Mouse (Mus musculus) midbrain, embryonic 15.5 days (tissue): ENCODE measurements around the gene Tubd1. TPM values are rescaled to one million over a fixed set of nuclear protein-coding genes. Genes with fewer than 3 reads are reported as not detected.
A peak's percentile ranks its signal among the peaks of the same experiment; 100 is the strongest.

ENCODE experiments used
- ATAC-seq: fragments of 200-750 bp; cut with Nextera tagmentation; replicated peaks from 2 replicates; pipeline ENCODE4 v1.8.0; 2017; ENCODE audit warnings: moderate TSS enrichment
- H3K27ac ChIP-seq: fragments of 300-500 bp; sonication (generic); 2 replicates; pipeline ENCODE4 v1.5.1; 2015; ENCODE audit warnings: mild to moderate bottlenecking, inconsistent platforms
- H3K27me3 ChIP-seq: fragments of 300-500 bp; sonication (generic); replicated peaks from 2 replicates; pipeline ENCODE4 v1.6.1; 2015; ENCODE audit warnings: inconsistent platforms
- H3K36me3 ChIP-seq: fragments of 300-500 bp; sonication (generic); replicated peaks from 2 replicates; pipeline ENCODE4 v1.6.1; 2015; ENCODE audit warnings: inconsistent platforms
- H3K4me1 ChIP-seq: fragments of 300-500 bp; sonication (generic); 2 replicates; pipeline ENCODE4 v1.6.1; 2015; ENCODE audit warnings: inconsistent platforms
- H3K4me2 ChIP-seq: fragments of 300-500 bp; sonication (generic); 2 replicates; pipeline ENCODE4 v1.6.1; 2015; ENCODE audit warnings: inconsistent platforms, mild to moderate bottlenecking, moderate library complexity
- H3K4me3 ChIP-seq: fragments of 300-500 bp; sonication (generic); 2 replicates; pipeline ENCODE4 v1.5.1; 2015; ENCODE audit warnings: mild to moderate bottlenecking, inconsistent platforms
- H3K9ac ChIP-seq: fragments of 300-500 bp; sonication (generic); 2 replicates; pipeline ENCODE4 v1.6.1; 2015; ENCODE audit warnings: mild to moderate bottlenecking, inconsistent platforms
- H3K9me3 ChIP-seq: fragments of 300-500 bp; sonication (generic); 2 replicates; pipeline ENCODE4 v1.6.1; 2016; ENCODE audit warnings: inconsistent platforms
- WGBS: fragments of 180-500 bp; shearing (Covaris S2); methylation state at CpG from one replicate; pipeline ENCODE4 v1.1.7; 2015; ENCODE audit warnings: mixed read lengths; 5-methylcytosine and 5-hydroxymethylcytosine counted together
- polyA plus RNA-seq: library from polyadenylated mRNA; unstranded; fragments of >200 nt; fragmentation: Nextera tagmentation; extraction: Ambion mirVana; gene quantifications from 2 replicates; pipeline ENCODE4 v1.2.1, GENCODE M21; 2015

Tubd1 gene
- polyA plus RNA-seq, 1 experiment from 2014 or later: 6.9 TPM

DNA sequence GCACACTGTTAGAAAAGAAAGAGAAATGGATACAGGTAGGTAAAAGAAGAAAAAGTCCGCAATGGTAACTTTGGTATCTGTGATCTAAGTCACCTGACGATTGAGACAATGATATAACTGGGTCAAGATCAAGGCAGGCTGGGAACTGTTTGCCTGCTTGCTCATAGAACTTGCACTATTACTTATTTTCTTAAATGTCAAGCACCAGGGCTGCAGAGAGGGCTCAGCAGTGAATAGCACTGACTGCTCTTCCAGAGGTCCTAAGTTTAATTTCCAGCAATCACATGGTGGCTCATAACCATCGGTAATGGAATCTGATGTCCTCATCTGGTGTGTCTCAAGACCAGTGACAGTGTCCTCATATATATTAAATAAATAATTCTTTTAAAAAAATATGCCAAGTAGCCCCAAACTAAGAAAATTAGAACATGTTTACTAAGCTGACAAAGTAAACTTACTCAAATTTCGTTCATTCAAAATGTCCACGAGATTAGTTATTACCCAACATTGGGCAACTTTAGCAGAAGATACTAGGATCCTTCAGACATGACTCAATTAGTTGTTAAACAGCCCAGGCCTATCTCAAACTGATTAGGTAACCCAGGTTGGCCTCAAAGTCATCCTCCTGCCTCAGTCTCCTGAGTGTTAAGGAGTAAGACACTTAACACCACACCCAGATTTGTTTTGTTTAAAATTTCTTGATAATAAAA lies 10.4 kb upstream of the Tubd1 start:
- Histone ChIP-seq H3K27me3 (no peaks in the 10 kb centered on the region), H3K27ac (no peak overlapping the region), H3K36me3 (peaks cover 8% of the 10 kb centered on the region; the same call in 1 of the 2 replicates), H3K9ac (no peak overlapping the region), H3K4me2 (no peak overlapping the region), H3K4me3 (no peak overlapping the region), H3K4me1 (no peaks in the 10 kb centered on the region), H3K9me3 (no peaks in the 10 kb centered on the region)
- 95% methylated on average over 5 of the region's 5 CpGs for WGBS
- no peak for ATAC-seq

DNA sequence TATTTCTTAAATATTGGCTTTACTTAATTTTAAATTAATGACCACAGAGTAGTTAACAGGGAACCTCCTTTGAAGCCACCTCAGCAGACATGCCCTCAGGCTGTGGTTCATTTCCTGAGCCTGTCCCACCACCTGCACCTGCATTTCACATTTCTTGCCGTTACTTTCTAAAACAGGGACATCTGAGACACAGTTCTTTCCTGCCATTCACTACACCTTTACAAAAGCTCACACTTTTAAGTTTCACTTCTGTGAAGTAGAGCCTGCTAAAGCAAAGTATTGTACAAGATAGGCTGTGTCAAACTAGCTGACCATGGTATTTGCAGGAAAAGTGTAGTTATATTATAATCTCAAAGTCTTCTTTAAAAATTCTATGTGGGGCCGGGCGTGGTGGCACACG lies 6.0 kb upstream of the Tubd1 start:
- Histone ChIP-seq H3K9me3 (no peaks in the 10 kb centered on the region), H3K27ac (no peak overlapping the region), H3K9ac (no peak overlapping the region), H3K4me3 (no peak overlapping the region), H3K27me3 (no peaks in the 10 kb centered on the region), H3K36me3 (peaks cover 5% of the 10 kb centered on the region; the same call in 1 of the 2 replicates), H3K4me2 (no peak overlapping the region), H3K4me1 (peaks cover 16% of the 10 kb centered on the region)
- no peak for ATAC-seq
- WGBS: 96% methylated on average over 4 of the region's 4 CpGs

DNA sequence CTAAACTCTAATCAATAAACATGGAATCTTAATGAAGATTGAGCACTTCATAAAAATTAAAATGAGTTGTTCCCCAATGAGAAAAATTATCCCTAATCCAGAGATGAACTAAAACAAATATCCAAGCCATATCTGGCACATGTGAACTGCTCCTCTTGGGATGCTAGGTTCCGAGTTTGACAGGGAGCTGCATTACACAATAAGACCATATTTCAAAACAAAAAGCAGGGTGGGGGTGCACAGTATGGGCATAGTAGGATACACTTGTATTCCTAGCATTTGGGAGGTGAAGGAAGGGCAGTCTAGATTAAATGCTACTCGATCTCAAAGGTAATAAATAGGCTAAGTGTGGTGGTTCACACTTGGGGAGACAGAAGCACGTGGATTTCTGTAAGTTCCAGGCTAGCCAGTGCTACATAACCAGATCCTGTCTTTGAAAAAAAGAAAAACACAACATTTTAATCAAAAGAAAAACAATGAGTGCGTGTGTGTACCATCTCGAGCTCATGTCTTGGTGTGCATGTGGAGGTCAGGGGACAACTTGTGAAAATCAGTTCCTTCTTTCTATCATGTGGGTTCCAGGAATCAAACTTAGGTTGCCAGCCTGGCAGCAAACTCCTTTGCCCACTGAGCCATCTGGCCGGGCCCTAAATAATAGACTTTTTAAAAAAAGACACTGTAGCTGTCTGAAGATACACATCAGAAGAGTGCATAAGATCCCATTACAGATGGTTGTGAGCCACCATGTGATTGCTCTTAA lies 4.9 kb upstream of the Tubd1 start:
- Histone ChIP-seq H3K27ac (no peak overlapping the region), H3K27me3 (no peaks in the 10 kb centered on the region), H3K4me3 (no peak overlapping the region), H3K9ac (no peak overlapping the region), H3K36me3 (no peaks in the 10 kb centered on the region), H3K4me1 (peaks cover 17% of the 10 kb centered on the region), H3K9me3 (no peaks in the 10 kb centered on the region), H3K4me2 (no peak overlapping the region)
- WGBS: 94% methylated on average over 6 of the region's 6 CpGs
- ATAC-seq: no peak

DNA sequence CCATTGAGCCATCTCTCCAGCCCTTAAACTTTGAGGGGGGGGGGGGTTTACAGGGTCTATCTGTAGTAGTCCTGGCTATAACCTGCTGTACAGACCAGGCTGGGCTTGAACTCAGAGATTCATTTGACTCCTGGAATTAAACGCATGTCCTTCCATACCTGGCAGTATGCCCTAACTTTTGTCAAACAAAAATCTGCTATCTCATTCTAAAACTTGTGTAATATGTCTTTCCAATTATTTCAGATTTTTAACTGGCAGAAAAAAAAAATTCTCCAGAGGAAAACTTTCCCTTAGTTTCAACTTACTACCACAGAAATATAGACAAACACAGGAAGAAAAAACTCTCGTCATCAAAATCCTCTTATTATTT lies 4.3 kb upstream of the Tubd1 start:
- Histone ChIP-seq H3K27ac (no peak overlapping the region), H3K4me1 (peaks cover 21% of the 10 kb centered on the region), H3K27me3 (no peaks in the 10 kb centered on the region), H3K9me3 (no peaks in the 10 kb centered on the region), H3K9ac (no peak overlapping the region), H3K4me2 (no peak overlapping the region), H3K36me3 (no peaks in the 10 kb centered on the region), H3K4me3 (no peak overlapping the region)
- 91% methylated on average over 2 of the region's 2 CpGs for WGBS
- no peak for ATAC-seq

DNA sequence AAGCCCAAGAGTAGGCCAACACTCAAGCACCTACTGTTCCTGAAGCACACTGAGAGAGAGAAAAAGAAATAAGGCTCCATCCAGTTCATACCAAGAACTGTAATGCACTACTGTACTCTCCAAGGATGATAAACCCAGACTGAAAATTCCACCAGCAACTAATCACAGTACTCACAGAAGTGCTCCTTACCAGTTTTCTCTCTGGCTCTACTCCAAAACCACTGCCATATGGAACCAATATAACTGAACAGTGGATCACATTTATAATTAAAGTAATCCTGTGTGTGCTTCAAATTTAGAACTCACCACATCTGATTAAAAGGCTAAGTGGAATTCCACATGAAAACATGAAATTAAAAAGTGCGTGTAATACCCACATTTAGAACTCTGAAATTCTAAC lies 1.9 kb upstream of the Tubd1 start:
- WGBS: 97% methylated on average over 1 of the region's 1 CpGs
- Histone ChIP-seq H3K4me3 (no peak overlapping the region), H3K27ac (no peak overlapping the region), H3K9me3 (no peaks in the 10 kb centered on the region), H3K36me3 (no peaks in the 10 kb centered on the region), H3K4me2 (no peak overlapping the region), H3K4me1 (peaks cover 24% of the 10 kb centered on the region), H3K27me3 (no peaks in the 10 kb centered on the region), H3K9ac (no peak overlapping the region)
- ATAC-seq: no peak

DNA sequence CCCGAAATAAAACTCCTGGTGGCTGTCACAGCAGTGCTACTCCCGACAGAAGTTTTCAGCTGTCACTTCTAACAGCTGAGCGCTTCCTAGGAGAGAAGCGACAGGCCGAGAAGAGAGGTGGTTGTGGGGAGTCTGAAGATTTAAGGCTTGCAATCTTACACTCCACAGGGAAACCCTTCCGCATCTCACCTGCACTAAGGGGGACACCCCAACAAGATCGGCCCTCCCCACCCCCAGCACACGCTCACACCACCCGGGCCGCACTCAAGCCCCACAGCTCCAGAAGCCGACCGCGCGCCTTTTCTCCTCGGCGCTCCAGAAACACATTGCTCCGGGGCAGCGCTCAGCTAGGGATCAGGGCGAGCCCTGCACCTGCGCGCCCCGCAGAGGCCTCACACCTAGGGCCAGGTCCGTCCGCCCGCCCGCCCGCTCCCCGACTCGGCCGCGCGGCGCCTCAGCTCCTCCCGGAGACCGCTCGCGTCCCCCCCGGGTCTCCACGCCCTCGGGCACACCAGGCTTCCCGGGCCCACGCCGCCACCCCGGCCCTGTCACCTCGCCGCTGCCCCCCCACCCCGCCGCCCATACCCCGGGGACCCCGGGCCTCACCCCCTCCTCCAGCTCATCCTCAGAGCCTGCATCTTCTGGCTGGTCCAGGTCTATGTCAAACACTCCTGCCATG lies 692 bp upstream of the Tubd1 start:
- H3K4me1 ChIP-seq: peaks cover 24% of the 10 kb centered on the region
- peak overlapping the region; percentile 96 for H3K9ac ChIP-seq
- H3K4me3 ChIP-seq: peak overlapping the region; percentile 98
- peak; percentile 79 for ATAC-seq
- no peaks in the 10 kb centered on the region for H3K36me3 ChIP-seq
- peak overlapping the region; percentile 79 for H3K4me2 ChIP-seq
- no peaks in the 10 kb centered on the region for H3K9me3 ChIP-seq
- 1% methylated on average over 40 of the region's 50 CpGs for WGBS
- H3K27me3 ChIP-seq: no peaks in the 10 kb centered on the region
- H3K27ac ChIP-seq: peak overlapping the region; percentile 90

DNA sequence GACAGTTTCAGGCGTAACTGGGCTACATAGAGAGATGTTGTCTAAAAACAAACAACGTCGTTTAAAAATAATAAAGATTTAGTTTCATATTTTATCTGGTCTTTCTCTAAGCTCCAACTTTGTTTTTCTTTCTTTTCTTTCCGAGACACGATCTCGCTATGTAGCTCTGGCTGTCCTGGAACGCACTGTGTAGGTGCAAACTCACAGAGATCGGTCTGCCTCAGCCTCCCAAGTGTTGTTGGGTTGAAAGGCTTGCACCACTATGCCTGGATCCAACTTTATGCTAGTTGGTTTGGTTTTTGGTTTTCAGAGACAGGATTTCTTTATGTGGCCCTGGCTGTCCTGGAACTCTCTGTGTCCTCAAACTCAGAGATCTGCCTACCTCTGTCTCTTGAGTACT lies 765 bp downstream of the Tubd1 start:
- no peaks in the 10 kb centered on the region for H3K36me3 ChIP-seq
- no peak overlapping the region for H3K27ac ChIP-seq
- H3K9ac ChIP-seq: 0 out of 2 replicates have a peak overlapping the region, but pooled peaks have one; percentile 37
- no peak for ATAC-seq
- 84% methylated on average over 8 of the region's 8 CpGs for WGBS
- H3K4me3 ChIP-seq: peak overlapping the region; percentile 98
- H3K4me2 ChIP-seq: peak overlapping the region; percentile 79
- no peaks in the 10 kb centered on the region for H3K27me3 ChIP-seq
- H3K9me3 ChIP-seq: no peaks in the 10 kb centered on the region
- H3K4me1 ChIP-seq: peaks cover 24% of the 10 kb centered on the region

DNA sequence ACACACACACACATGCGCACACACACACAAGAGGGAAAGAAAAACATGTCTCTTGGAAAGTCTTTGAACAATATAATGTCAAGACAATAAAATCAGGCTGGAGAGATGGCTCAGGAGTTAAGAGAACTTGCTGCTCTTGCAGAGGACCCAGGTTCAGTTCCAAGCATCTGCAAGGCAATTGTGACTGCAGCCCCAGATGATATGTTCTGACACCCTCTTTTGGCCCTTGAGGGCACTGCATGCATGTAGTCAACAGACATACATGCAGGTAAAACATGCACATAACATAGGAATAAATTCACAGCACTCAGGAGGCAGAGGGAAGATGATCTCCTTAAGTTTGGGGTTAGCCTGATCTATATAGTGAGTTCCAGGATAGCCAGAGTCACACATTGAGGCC lies 2.6 kb downstream of the Tubd1 start:
- H3K4me2 ChIP-seq: no peak overlapping the region
- H3K9me3 ChIP-seq: no peaks in the 10 kb centered on the region
- no peaks in the 10 kb centered on the region for H3K27me3 ChIP-seq
- H3K9ac ChIP-seq: no peak overlapping the region
- no peak overlapping the region for H3K4me3 ChIP-seq
- WGBS: 94% methylated on average over 1 of the region's 1 CpGs
- peaks cover 22% of the 10 kb centered on the region for H3K4me1 ChIP-seq
- no peak for ATAC-seq
- H3K36me3 ChIP-seq: no peaks in the 10 kb centered on the region
- H3K27ac ChIP-seq: no peak overlapping the region

DNA sequence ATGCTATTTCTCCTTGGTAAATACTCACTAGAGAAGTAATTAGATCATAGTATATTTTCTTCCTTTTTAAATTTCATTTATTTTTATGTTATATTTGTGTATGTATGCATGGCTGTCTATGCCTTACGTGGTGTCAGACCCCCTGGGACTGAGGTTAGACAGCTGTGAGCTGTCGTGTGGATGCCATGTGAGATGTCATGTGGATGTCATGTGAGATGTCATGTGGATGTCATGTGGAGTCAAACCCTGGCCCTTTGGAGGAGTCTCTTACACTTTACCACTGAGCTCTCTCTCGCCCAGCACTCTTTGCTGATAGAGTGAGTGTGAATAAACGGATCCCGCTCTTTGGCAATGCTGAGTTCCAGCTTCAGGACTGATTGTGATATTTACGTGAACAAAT lies 8.7 kb downstream of the Tubd1 start:
- 92% methylated on average over 6 of the region's 6 CpGs for WGBS
- Histone ChIP-seq H3K27me3 (no peaks in the 10 kb centered on the region), H3K4me3 (no peak overlapping the region), H3K36me3 (0 out of 2 replicates have a peak, but pooled peaks cover 3% of the 10 kb centered on the region), H3K9ac (no peak overlapping the region), H3K4me1 (no peaks in the 10 kb centered on the region), H3K4me2 (no peak overlapping the region), H3K9me3 (no peaks in the 10 kb centered on the region), H3K27ac (no peak overlapping the region)
- ATAC-seq: no peak

DNA sequence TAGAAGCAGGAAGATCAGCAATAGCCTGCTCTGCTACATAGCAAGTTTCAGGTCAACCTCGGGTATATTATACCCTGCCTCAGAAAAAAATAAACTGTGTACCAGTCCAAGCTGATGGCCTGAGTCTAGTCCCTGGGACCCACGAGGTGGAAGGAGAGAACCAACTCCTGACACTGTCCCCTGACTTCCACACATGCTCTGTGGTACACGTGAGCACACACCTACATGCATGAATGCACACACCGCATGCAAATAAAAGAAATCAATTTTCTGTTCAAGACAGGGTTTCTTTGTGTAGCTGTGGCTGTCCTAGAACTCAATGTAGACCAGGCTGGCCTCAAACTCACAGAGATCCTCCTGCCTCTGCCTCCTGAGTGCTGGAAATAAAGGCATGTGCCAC lies 13.5 kb downstream of the Tubd1 start:
- no peak overlapping the region for H3K4me3 ChIP-seq
- H3K9ac ChIP-seq: no peak overlapping the region
- no peaks in the 10 kb centered on the region for H3K9me3 ChIP-seq
- 0 out of 2 replicates have a peak, but pooled peaks cover 3% of the 10 kb centered on the region for H3K36me3 ChIP-seq
- no peak for ATAC-seq
- H3K27me3 ChIP-seq: no peaks in the 10 kb centered on the region
- H3K4me2 ChIP-seq: no peak overlapping the region
- WGBS: 83% methylated on average over 4 of the region's 4 CpGs
- no peaks in the 10 kb centered on the region for H3K4me1 ChIP-seq
- no peak overlapping the region for H3K27ac ChIP-seq

DNA sequence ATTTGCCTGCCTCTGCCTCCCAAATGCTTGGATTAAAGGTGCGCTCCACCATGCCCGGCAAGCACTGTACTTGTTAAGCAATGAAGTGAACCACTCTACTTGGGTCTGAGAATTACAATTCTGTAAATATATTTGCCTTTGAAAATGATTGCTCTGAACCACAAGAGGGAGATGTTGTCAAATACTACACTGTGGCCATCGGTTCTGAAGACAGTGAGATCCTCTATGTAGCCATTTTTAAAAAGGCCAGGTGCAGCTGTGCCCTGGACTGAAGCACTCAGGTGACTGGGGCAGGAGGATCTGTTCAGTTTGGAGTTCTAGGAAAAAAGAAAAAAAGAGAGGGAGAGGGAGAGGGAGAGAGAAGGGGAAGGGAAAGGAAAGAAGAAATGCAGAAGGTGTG lies 23.6 kb downstream of the Tubd1 start:
- H3K4me3 ChIP-seq: no peak overlapping the region
- H3K4me2 ChIP-seq: no peak overlapping the region
- no peaks in the 10 kb centered on the region for H3K4me1 ChIP-seq
- no peak overlapping the region for H3K9ac ChIP-seq
- no peak overlapping the region for H3K27ac ChIP-seq
- no peak for ATAC-seq
- WGBS: 68% methylated on average over 3 of the region's 3 CpGs
- no peaks in the 10 kb centered on the region for H3K9me3 ChIP-seq
- H3K27me3 ChIP-seq: no peaks in the 10 kb centered on the region
- no peaks in the 10 kb centered on the region for H3K36me3 ChIP-seq

DNA sequence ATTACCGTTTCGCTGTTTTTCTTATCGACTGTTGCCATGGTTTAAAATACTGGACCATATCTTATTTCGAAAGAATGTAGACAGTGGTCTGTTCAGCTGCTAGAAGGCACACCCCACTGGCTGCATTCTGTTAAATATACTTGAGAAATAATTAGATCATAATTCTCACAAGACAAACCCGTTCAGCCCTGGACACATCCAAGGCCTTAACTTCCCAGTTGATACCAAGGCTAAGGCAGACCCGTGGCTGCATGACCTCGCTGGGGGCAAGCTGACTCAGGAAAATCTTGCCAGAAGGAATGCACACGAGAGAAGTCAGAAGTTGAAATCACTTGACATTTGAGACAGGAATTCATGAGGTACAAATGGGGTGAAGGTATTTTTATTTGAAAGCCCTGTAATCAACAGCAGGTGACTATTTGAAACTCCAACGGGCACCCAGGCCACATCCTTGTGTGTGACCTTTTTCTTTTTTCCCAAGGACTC lies 25.5 kb downstream of the Tubd1 start:
- H3K9ac ChIP-seq: no peak overlapping the region
- no peaks in the 10 kb centered on the region for H3K9me3 ChIP-seq
- H3K27ac ChIP-seq: no peak overlapping the region
- no peaks in the 10 kb centered on the region for H3K36me3 ChIP-seq
- no peaks in the 10 kb centered on the region for H3K27me3 ChIP-seq
- WGBS: 78% methylated on average over 9 of the region's 9 CpGs
- H3K4me2 ChIP-seq: no peak overlapping the region
- no peak overlapping the region for H3K4me3 ChIP-seq
- no peaks in the 10 kb centered on the region for H3K4me1 ChIP-seq
- no peak for ATAC-seq
